Mouse (Mus musculus) bone marrow macrophage, adult 2 months (primary cell): ENCODE measurements around the gene Prkn. TPM values are rescaled to one million over a fixed set of nuclear protein-coding genes. Genes with fewer than 3 reads are reported as not detected.

Source experiments
- H3K27ac ChIP-seq: 2 replicates; pipeline ENCODE4 v1.5.1; 2012; ENCODE audit warnings: low read depth, low read length; ENCODE audit not compliant: insufficient read depth
- H3K4me1 ChIP-seq: 2 replicates; pipeline ENCODE4 v1.6.1; 2012; ENCODE audit warnings: low read length; ENCODE audit not compliant: control insufficient read depth, insufficient read depth
- H3K4me3 ChIP-seq: 2 replicates; pipeline ENCODE4 v1.5.1; 2012; ENCODE audit warnings: mild to moderate bottlenecking, low read length, moderate library complexity; ENCODE audit not compliant: insufficient read depth
- CTCF ChIP-seq: IDR thresholded peaks from 2 replicates; pipeline ENCODE4 v1.5.1; 2012; ENCODE audit warnings: low read depth, mild to moderate bottlenecking, low read length, moderate library complexity
- POLR2A ChIP-seq: IDR thresholded peaks from 2 replicates; pipeline ENCODE4 v1.6.1; 2012; ENCODE audit warnings: mild to moderate bottlenecking, low read depth, low read length, borderline replicate concordance
- polyA plus RNA-seq: library from polyadenylated mRNA; stranded (reverse); fragments of >200 nt; gene quantifications from 2 replicates; pipeline ENCODE4 v1.2.4, GENCODE M21; 2012; ENCODE audit not compliant: missing spikeins, insufficient read depth, insufficient read length

Gene Prkn
- polyA plus RNA-seq, 1 experiment, result 9.9 TPM

GRCm38 (mm10) chr17:11870546-11870945, 1030.4 kb downstream of the Prkn start:
- Histone ChIP-seq H3K4me1 (no peaks in the 10 kb centered on the region), H3K4me3 (no peak overlapping the region), H3K27ac (no peak overlapping the region)
- TF ChIP-seq POLR2A (no peak), CTCF (no peak)

GRCm38 (mm10) chr17:11876240-11876639, 1036.1 kb downstream of the Prkn start:
- Histone ChIP-seq H3K4me1 (no peaks in the 10 kb centered on the region), H3K27ac (no peak overlapping the region), H3K4me3 (no peak overlapping the region)
- TF ChIP-seq CTCF, result no peak
- no peak for TF ChIP-seq POLR2A

- Histone ChIP-seq H3K4me1 (no peaks in the 10 kb centered on the region), H3K27ac (no peak overlapping the region), H3K4me3 (no peak overlapping the region)
- TF ChIP-seq CTCF (no peak), POLR2A (no peak)
Observed at GRCm38 (mm10) chr17:11881110-11881820, 1041.1 kb downstream of the Prkn start.

GRCm38 (mm10) chr17:11885601-11886000, 1045.4 kb downstream of the Prkn start:
- no peaks in the 10 kb centered on the region for H3K4me1 ChIP-seq
- H3K4me3 ChIP-seq, result no peak overlapping the region
- TF ChIP-seq CTCF (no peak), POLR2A (no peak)

GRCm38 (mm10) chr17:11886963-11887362, 1046.8 kb downstream of the Prkn start:
- TF ChIP-seq CTCF, result no peak
- TF ChIP-seq POLR2A, result no peak
- no peak overlapping the region for H3K4me3 ChIP-seq
- H3K27ac ChIP-seq, result no peak overlapping the region
- no peaks in the 10 kb centered on the region for H3K4me1 ChIP-seq

More at GRCm38 (mm10) chr17:11885601-11886000, 1045.4 kb downstream of the Prkn start:
- H3K27ac ChIP-seq, result no peak overlapping the region

DNA sequence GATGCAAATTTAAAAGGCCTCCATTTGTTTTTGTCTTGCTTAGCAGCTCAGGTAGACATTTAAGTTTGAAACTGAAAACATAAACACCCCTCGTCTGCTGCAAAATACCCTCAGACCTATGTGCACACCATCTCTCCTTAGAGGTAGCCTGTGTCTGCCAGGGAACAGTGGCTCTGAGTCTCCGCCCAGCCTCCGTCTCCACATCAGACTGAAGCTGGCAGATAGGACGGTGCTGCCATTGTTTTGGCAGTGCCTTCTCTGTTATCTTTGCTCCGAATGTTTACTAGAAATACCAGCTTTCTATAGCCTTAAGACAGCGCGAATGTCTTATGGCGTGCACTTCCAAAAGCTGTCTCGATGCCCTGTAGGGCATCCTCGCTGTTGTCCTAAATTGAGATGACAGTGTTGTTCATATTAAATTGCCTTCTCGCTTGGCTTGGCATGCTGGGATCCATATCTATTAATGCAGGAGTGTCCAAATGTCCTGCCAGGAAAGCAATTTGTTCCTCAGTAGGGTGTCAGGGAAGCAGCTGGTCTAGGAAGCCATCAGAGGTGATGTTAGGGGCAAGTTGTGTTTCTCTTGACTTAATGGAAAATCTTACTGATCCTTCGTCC, 1047.5 kb downstream of the Prkn start:
- Histone ChIP-seq H3K4me1 (no peaks in the 10 kb centered on the region), H3K27ac (no peak overlapping the region), H3K4me3 (no peak overlapping the region)
- TF ChIP-seq CTCF, result no peak
- TF ChIP-seq POLR2A, result no peak

GRCm38 (mm10) chr17:11888806-11889205, 1048.6 kb downstream of the Prkn start:
- Histone ChIP-seq H3K4me1 (no peaks in the 10 kb centered on the region), H3K27ac (no peak overlapping the region), H3K4me3 (no peak overlapping the region)
- TF ChIP-seq CTCF (no peak), POLR2A (no peak)

- Histone ChIP-seq H3K27ac (no peak overlapping the region), H3K4me1 (no peaks in the 10 kb centered on the region), H3K4me3 (no peak overlapping the region)
- TF ChIP-seq CTCF (no peak), POLR2A (no peak)
Observed at GRCm38 (mm10) chr17:11900300-11900699, 1060.1 kb downstream of the Prkn start.

GRCm38 (mm10) chr17:11901731-11902130, 1061.5 kb downstream of the Prkn start:
- no peaks in the 10 kb centered on the region for H3K4me1 ChIP-seq
- no peak for TF ChIP-seq CTCF
- no peak for TF ChIP-seq POLR2A
- H3K27ac ChIP-seq, result no peak overlapping the region
- no peak overlapping the region for H3K4me3 ChIP-seq

GRCm38 (mm10) chr17:11903001-11903400, 1062.8 kb downstream of the Prkn start:
- H3K27ac ChIP-seq, result no peak overlapping the region
- H3K4me1 ChIP-seq, result no peaks in the 10 kb centered on the region
- no peak overlapping the region for H3K4me3 ChIP-seq
- TF ChIP-seq CTCF, result no peak
- no peak for TF ChIP-seq POLR2A
